Mouse (Mus musculus): ENCODE results near the gene Grin3b.

The Grin3b gene

DNA sequence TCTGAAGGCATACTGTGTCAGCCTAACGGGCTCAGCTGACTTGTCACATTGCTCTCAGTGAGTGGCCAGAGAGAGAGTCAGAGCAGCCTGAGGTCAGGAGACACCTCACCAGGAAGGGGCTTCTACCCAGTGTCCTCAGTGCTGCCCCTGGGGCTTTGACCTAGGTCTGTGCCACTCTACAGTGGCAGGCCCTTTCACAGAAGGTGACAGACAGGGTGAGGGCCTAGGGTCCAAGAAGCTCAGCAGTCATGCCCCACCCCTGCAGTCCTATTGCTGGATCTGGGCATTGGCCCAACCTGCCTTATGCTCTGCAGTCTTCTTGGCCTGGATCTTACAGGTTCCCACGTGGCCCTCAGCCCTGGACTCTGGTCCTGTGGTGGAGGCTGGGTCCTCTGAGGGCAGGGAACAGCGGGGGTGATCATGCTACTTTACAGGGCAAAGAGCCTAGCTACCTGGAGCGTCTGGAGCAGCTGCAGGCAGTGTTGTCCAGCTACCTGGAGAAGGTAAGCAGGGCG is 3.6 kb upstream of the Grin3b start:
- 87% methylated on average over 5 of the region's 5 CpGs for WGBS

DNA sequence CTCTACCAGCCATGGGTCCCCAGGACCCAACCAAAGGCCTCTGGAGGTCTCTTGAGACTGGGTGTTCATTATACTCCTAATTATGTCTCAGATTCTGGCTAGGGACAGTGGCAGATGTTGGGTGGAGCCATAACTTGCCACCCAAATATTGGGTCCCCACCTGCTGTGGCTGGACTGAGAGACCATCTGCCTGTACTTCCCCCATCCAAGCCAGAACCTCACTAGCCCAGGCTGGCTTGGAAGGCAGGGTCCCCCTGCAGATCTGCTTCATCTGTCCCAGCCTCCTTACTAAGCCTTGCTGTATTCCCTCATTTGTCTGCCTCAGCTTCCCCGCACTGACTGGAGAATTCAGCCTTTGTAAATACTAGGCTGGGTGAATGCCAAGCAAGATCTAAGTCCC is 2.3 kb upstream of the Grin3b start:
- 63% methylated on average over 1 of the region's 1 CpGs for WGBS

DNA sequence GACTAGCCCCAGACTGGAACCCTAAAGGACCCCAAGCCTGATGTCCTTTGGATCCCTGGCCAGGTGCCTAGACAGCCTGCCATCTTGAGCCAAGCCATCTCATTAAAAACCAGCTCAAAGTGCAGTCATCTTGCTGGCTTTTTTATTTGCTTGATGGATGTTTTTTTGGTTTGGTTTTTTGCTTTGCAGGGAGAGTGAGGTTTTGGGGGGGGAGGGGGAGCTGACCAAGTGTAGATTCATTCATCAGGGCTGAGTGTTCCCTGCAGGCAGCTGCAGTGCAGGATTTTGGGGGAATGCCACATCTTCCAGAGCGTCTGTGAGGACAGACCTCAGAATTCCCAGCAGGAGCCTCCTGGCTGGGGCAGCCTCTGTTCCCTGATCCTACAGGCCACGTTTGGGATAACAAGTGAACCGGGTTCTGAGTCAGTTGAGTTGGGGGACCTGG is 1.4 kb upstream of the Grin3b start:
- 20% methylated on average over 3 of the region's 3 CpGs for WGBS

DNA sequence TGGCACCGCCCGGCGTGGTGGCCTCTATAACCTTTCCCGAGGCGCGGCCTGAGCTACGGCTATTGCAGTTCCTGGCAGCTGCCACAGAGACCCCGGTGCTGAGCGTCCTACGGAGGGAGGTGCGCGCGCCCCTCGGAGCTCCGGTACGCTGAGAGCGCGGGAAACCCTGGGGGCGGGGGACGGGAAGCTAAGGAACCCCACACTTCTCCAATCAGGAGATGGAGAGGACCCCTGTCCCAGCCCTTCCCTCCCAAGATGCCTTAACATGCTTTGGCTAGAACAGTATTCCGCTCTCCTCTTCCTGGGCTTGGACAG is 625 bp downstream of the Grin3b start:
- WGBS = 7% methylated on average over 21 of the region's 21 CpGs

DNA sequence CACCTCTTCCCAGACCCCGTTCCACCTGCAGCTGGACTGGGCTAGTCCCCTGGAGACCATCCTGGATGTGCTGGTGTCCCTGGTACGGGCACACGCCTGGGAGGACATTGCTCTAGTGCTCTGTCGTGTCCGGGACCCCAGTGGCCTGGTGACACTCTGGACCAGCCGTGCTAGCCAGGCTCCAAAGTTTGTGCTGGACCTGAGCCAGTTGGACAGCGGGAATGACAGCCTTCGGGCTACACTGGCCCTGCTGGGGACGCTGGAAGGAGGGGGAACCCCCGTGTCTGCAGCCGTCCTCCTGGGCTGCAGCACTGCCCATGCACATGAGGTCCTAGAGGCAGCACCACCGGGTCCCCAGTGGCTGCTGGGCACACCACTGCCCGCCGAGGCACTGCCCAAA is 2.3 kb downstream of the Grin3b start:
- whole genome bisulfite sequencing = 51% methylated on average over 14 of the region's 14 CpGs

DNA sequence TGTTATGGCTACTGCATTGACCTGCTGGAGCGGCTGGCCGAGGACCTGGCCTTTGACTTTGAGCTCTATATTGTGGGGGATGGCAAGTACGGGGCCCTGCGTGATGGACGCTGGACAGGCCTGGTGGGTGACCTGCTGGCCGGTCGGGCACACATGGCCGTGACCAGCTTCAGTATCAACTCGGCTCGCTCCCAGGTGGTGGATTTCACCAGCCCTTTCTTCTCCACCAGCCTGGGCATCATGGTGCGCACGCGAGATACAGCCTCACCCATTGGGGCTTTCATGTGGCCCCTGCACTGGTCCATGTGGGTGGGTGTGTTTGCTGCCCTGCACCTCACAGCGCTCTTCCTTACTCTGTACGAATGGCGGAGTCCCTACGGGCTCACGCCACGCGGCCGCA is 3.6 kb downstream of the Grin3b start:
- 94% methylated on average over 21 of the region's 21 CpGs for WGBS

DNA sequence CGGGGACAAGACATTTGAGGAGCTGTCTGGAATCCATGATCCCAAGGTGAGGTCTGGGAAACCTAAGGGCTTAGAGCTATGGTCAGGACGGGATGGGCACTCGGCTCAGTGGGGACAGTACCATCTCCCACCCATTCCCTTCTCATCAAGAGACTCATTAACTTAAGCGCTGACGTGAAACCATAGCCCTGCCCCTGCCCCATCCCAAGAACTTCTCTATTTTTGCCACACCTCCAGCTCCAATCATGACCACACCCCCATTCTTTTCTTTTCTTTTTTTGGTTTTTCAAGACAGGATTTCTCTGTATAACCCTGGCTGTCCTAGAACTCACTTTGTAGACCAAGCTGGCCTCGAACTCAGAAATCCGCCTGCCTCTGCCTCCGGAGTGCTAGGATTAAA is 4.2 kb downstream of the Grin3b start:
- WGBS = 89% methylated on average over 8 of the region's 8 CpGs

DNA sequence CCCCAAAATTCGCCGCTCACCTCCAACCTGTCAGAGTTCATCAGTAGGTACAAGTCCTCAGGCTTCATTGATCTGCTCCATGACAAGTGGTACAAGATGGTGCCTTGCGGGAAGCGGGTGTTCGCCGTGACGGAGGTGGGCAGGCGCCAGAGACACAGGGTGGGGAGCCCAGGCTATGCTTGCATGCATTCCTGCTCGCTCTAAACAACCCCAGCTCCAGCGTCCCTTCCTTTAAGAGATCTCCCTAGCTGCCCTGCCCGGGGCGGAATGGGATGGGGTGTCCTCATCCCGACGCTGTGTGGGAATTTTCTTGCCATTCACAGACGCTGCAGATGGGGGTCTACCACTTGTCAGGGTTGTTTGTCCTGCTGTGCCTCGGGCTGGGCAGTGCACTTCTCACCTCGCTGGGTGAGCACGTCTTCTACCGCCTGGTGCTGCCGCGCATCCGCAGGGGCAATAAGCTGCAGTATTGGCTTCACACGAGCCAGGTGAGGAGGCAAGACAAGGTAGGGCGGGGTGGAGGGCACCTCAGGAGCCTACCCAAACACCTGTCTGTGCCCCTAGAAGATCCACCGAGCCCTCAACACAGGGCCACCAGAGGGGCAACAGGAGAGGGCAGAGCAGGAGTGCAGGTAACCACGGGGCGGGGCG is 5.7 kb downstream of the Grin3b start:
- 89% methylated on average over 28 of the region's 28 CpGs for WGBS

DNA sequence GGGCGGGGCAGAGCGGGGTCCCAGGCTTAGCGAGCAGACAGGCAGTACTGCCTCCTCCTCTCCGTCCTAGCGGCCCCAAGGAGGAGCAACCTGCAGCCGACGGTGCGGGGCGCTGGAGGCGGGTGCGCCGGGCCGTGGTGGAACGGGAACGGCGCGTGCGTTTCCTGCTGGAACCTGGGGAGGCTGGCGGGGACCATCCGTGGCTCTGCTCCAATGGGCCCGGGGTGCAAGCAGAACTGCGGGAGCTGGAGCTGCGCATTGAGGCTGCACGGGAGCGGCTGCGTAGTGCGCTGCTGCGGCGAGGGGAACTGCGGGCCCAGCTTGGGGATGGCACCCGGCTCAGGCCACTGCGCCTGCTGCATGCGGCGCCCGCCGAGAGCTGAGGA is 6.2 kb downstream of the Grin3b start:
- WGBS = 82% methylated on average over 31 of the region's 36 CpGs

DNA sequence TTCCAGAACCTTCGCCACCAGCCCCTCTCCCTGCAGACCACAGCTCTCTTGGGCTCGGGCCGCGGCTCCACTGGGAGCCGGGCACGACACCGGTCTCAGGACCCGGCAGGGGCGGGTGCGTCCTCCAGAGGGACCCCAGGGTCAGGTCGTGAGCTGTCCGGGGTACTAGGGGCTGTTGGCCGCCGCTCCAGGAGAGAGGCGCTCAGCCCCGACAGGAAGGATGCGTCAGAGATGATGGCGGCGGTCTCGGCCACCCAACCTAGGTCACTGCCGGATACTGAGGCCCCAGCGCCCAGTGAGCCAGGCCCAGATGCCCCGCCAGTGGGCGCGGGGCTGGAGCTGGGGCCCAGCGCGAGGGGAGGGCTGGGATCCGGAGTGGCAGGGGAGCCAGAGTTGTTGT is 6.8 kb downstream of the Grin3b start:
- 88% methylated on average over 28 of the region's 28 CpGs for WGBS

DNA sequence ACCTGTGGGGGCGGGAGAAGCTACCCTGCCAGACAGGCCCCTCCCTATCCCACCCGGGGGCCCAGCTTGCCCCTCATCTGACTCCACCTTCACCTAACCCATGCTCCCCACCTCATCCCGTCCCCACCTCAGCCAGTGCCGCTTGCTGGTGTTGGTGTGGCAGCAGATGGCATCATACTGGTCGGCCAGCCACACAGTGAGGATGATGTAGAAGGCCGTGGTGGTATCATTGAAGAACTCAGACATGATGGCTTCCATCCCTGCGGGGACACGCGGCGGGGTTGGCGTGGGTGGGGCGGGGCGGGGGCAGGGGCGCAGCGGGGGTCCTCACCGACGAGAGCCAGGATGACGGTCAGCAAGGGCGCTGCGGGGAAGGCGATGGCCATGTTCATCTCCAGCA is 7.5 kb downstream of the Grin3b start:
- WGBS = 95% methylated on average over 21 of the region's 21 CpGs

DNA sequence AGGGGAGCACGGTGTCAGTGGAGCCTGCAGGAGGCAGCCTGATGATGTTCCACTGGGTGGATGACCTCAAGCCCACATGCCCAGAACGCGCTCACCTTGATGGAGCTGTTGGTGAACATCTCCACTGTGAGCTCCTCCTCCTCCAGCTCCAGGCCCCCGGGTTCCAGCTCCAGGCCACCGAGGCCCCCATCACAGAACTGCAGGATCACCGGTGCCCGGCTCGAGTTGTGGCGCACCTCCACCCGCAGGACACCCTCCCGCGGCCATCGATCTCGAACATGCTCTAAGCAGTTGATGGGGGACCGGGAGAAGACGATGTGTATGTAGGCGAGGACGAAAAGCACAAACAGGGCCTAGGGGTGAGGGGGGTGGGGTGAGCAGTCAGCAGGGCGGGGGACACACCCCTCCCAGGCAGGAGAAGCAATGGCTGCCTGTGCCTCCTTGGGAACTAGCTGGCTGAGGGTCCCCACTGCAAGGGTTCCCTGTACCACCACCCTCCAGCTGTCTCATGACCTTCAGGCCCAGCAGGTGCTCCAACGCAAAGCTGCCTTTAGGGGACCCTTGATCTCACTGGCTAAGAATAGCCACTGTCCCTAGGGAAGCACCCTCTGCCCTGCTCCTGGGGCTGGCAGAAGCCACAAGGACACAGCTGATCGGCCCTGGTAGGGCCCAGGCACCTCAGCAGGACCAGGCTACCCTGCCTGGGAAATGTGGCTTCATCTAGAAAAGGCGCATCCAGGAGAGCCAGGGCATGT is 9.1 kb downstream of the Grin3b start:
- 88% methylated on average over 22 of the region's 22 CpGs for whole genome bisulfite sequencing

DNA sequence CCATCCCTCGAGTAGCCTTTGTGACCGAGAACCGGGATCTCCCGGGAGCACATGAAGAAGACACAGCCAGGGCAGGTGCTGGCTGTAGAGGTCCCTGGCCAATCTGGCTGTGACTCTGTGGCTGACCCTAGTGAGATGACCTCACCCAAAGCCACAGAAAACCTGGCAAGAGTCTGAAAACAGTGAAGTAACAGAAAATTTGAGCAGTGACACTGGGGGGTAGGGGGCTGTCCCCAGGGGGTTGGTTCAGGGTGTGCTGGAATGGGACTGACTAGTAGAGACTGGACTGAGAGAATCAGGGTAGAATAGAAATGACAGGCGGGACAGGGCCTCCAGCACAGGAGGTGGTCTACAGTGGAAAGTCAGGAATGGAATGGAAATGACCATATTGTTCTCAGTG is 12.7 kb downstream of the Grin3b start:
- 66% methylated on average over 5 of the region's 5 CpGs for WGBS

DNA sequence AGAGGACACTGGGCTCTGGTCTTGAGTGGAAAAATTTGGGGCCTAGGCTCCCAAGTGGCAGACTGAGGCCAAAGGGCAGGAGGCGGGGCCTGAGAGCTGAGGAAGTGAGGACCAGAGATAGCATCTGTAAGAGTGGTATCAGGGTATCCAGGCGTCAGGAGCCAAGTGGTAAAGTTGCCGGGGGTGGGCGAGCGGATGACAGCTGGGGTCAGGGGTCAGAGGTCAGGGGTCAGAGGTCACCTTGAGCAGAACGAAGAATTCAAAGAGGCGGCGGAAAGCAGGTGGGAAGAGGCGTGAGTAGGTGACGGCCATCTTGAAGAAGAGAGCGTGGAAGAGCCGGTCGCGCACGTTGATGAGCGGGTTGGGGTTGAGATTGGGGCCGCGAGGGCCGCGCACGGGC is 13.2 kb downstream of the Grin3b start:
- under 1% methylated on average over 21 of the region's 21 CpGs for whole genome bisulfite sequencing

DNA sequence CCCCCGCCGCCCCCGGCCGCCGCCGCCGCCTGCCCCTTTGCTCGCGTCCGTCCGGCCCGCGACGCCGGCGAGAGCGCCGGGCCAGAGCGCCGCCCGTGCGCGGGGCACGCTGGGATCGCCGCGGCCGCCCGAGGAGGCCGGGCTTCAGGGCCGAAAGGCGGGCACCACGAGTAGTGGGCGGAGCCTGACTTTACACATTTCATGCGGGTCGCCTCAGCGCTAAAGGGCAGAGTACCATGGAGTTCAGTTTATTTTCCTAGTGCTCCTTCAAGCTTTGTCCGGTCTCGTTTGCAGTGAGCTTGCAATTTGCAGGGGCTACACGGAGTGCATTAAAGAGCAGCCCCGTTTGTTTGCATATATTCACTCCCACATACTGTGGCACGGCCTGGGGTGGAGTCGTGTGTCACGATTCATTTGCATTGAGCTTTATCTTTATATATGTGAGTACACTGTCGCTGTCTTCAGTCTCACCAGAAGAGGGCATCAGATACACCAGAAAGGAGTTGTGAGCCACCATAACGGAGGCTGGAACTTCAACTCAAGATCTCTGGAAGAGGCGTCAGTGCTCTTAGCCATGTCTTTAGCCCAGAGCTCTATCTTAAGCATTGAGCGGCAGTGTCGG is 13.8 kb downstream of the Grin3b start, which contains the start of gene Tmem259:
Gene Tmem259, minus strand, starts transcription at position 136 of the 622 bp plus-strand sequence.
- under 1% methylated on average over 44 of the region's 49 CpGs for WGBS

DNA sequence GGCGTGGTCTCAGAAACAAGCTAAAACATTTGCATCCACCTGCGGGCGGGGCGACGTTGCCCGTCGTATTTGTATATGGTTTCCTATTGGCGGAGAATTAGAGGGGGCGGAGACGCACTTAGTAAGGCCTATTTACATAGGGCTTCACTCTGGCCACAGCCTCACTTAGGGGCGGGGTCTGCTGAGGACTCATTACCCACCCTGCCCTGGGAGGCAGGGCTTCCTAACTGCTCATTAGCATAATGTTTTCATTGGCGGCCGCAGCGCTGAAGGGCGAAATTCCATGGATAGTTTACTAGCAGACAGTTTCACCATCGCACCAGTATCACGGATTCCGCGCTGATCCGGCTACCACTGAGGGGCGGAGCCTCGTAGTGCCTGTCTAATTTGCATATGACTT is 14.4 kb downstream of the Grin3b start:
- 1% methylated on average over 22 of the region's 22 CpGs for WGBS

DNA sequence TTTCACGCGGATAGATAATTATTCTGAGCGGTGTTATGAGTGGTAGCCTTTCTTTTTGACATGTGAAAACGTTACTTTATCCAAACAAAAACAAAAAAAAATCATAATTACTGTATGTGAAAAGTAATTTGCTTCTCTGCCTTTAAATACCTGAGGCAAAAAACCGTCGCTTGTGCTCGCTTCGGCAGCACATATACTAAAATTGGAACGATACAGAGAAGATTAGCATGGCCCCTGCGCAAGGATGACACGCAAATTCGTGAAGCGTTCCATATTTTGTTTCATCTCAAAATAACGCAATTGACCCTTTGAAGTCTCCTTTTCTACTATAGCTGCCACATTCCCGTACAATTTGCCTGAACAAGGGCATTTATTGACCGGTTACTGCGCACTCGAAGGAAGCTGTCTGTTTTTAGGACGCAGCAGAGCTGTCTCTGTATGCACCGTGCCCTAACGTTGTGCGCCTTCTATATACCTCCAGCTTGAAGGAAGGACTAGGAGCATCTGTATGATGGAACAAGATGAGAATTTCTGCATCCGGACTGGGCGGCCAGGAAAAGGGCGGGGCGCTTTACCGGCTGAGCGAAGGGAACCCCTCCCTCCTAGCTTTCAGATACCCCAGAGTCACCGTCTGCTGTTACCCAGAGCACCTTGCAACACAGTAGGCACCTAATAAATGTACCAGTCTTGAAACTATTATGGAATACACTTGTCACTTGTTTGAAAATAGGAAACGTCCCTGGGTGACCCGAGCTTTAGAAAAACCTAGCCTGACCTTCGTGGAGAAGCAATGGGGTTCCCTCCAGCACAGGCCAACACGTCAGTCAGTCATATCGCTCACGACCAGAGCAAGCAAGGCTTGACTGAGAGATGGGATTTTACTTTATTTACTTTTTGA is 15.1 kb downstream of the Grin3b start:
- 2% methylated on average over 35 of the region's 35 CpGs for WGBS

DNA sequence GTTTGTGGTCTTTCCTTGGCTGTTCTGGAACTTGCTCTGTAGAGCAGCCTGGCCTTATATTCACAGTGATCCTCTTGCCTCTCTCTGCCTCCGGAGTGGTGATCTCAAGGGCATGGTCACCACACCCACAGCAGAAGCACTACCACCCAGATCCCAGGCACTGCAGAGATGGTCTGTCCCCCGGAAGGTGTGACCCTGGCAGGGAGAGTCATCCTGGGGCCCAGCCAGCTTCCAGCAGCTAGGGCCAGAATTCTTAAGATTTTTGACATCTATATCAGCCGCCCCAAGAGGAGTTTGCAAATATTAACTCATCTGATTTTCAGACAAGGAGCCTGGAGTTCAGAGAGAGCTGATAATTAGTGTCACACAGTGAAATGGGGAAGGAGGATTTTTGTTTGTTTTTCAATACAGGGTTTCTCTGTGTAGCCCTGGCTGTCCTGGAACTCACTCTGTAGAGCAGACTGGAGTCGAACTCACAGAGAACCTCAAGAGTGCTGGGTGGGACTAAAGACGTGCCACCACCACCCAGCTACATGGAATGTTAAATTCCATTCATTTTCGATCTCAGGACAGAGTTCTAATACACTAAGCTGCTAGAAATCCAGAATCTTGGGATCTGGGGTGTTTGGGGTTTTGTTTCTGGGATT is 15.8 kb downstream of the Grin3b start:
- 43% methylated on average over 6 of the region's 6 CpGs for WGBS

DNA sequence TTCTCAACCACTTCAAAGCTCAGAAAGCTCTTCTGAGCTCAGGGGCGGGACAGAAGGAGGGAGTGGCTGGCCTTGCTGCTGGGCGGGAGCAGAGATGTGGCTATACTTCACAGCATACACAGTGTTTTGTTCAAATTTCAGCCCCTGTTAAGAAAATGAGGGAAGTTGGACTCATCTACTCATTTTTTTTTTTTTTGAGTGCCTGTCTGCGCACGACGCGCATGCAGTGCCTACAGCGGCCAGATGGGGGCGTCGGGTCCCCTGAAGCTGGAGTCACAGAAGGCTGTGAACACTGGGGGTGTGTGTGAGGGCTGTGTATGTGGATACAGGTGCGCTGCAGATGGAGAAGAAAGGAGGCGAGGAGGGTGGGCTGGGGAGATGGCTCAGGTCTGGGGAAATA is 16.4 kb downstream of the Grin3b start:
- 4% methylated on average over 11 of the region's 11 CpGs for WGBS

DNA sequence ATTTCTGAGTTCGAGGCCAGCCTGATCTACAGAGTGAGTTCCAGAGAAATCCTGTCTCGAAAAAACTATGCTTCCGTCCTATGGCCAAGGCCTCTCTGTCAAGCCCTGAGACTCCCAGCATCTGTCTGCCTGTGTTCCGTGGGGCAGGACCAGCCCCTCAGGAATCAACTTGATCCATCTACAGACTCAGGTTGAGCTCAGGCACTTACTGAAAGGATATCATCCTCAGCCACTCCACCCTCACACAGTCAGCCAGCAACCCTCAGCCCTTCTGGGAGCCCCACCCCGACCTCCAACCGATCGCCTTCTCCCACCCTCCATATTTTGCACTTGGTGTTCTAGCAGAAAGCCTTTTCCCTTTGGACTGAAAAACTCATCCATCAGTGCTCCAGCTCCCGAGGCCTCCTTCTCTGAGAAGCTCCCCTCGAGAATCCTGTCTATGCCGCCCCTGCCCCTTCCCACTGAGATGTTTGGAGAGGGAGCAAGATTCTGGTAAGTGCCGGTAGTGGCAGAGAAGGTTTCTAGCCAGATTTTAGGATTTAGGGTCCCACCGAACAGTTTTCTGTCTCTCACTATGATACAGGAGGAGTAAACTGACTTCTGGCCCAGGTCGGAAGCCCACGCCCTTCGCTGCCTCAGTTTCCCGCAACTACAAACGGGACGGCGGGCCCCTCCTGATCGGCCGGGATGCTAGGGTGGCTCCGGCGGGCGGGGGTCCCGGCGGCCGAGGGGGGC is 17.4 kb downstream of the Grin3b start:
- 20% methylated on average over 27 of the region's 27 CpGs for WGBS

Measured in cerebral cortex, adult 2 months (tissue).